Mouse (Mus musculus) heart, postnatal 0 days (tissue): Measurements from ENCODE around the gene Zfp286. TPM values are rescaled to one million over a fixed set of nuclear protein-coding genes. Genes with fewer than 3 reads are reported as not detected.
A peak's percentile ranks its signal among the peaks of the same experiment; 100 is the strongest.

ENCODE experiments used
- ATAC-seq: fragments of 200-750 bp; cut with Nextera tagmentation; 2 replicates; pipeline ENCODE4 v1.8.0; 2017; ENCODE audit warnings: low read depth, moderate number of reproducible peaks, moderate library complexity; ENCODE audit not compliant: insufficient read depth
- DNase-seq: peaks from one replicate; pipeline ENCODE4 v3.0.0-alpha.2; 2016; ENCODE audit warnings: low spot score
- H3K27ac ChIP-seq: fragments of 300-500 bp; sonication (generic); 2 replicates; pipeline ENCODE4 v1.5.1; 2014; ENCODE audit warnings: low read depth, mild to moderate bottlenecking
- H3K27me3 ChIP-seq: fragments of 300-500 bp; sonication (generic); 2 replicates; pipeline ENCODE4 v1.6.1; 2014; ENCODE audit warnings: low read length, mixed read lengths; ENCODE audit not compliant: control insufficient read depth, insufficient read depth
- H3K36me3 ChIP-seq: fragments of 300-500 bp; sonication (generic); replicated peaks from 2 replicates; pipeline ENCODE4 v1.6.1; 2014; ENCODE audit warnings: low read length, mixed read lengths; ENCODE audit not compliant: control insufficient read depth, insufficient read depth
- H3K4me1 ChIP-seq: fragments of 300-500 bp; sonication (generic); 2 replicates; pipeline ENCODE4 v1.6.1; 2014; ENCODE audit warnings: antibody characterized with exemption; ENCODE audit not compliant: control insufficient read depth, insufficient read depth
- H3K4me2 ChIP-seq: fragments of 300-500 bp; sonication (generic); 2 replicates; pipeline ENCODE4 v1.6.1; 2014; ENCODE audit warnings: low read depth, mild to moderate bottlenecking, low read length, moderate library complexity
- H3K4me3 ChIP-seq: fragments of 300-500 bp; sonication (generic); 2 replicates; pipeline ENCODE4 v1.5.1; 2014; ENCODE audit warnings: low read depth, low read length
- H3K9ac ChIP-seq: fragments of 300-500 bp; sonication (generic); replicated peaks from 2 replicates; pipeline ENCODE4 v1.6.1; 2014; ENCODE audit warnings: low read depth, low read length, mixed read lengths
- H3K9me3 ChIP-seq: fragments of 300-500 bp; sonication (generic); replicated peaks from 2 replicates; pipeline ENCODE4 v1.6.1; 2016; ENCODE audit warnings: low read length; ENCODE audit not compliant: control insufficient read depth
- CTCF ChIP-seq: IDR thresholded peaks from 2 replicates; pipeline ENCODE4 v1.5.1; 2016; ENCODE audit warnings: antibody characterized with exemption, control low read depth, low read depth
- EP300 ChIP-seq: IDR thresholded peaks from 2 replicates; pipeline ENCODE4 v1.6.1; 2016; ENCODE audit warnings: antibody characterized with exemption, low read depth
- WGBS: fragments of 180-500 bp; shearing (Covaris S2); extraction: QIAGEN DNeasy Blood & Tissue Kit; methylation state at CpG from one replicate; pipeline ENCODE4 v1.1.7; 2014; 5-methylcytosine and 5-hydroxymethylcytosine counted together
- polyA plus RNA-seq: library from polyadenylated mRNA; unstranded; fragments of >200 nt; fragmentation: Nextera tagmentation; extraction: Ambion mirVana; gene quantifications from 2 replicates; pipeline ENCODE4 v1.2.1, GENCODE M21; 2015
- total RNA-seq: library from RNA; depleted of rRNA; stranded (reverse); fragments of >200 nt; gene quantifications from 2 replicates; pipeline ENCODE4 v1.2.3, GENCODE M21; 2014; ENCODE audit warnings: low replicate concordance

The Zfp286 gene
- total and polyA plus RNA-seq, 2 experiments from 2014 or later = 2.0 to 3.5 TPM

DNA sequence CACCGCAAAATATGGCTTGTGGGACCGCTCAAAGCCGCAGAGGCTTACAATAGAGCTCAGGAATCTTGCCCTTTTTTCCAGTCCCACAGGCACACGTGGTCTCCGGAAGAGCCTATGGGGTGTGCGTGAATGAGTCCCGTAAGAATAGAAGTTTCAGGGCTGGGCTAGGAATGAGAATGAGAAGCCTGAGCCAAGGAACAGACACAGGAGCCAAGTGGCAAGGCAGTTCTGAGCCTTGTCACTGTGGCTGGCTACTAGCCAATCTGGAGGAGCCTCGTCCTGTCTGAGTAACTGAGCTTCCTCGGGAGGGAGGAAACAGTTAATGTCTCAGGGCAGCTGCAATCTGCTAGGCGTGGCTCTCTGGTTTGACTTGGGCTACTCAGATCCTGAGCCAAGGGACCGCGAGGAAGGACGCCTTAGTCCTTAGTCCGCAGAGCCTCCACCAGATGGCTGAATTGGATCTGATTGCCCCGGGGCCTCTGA lies 30.8 kb upstream of the Zfp286 start, which contains the start of gene Trim16:
Gene Trim16 (plus strand): TSS at position 173 of the 483 bp plus-strand sequence.
- Histone ChIP-seq H3K4me2 (peak within 1 kb of the TSS; percentile 68), H3K4me1 (peaks cover 14% of the 10 kb centered on the region; the same call in 1 of the 2 replicates), H3K36me3 (no peaks in the 10 kb centered on the region), H3K27ac (peak within 1 kb of the TSS; percentile 71), H3K9ac (peak within 1 kb of the TSS; percentile 53), H3K9me3 (no peaks in the 10 kb centered on the region), H3K27me3 (no peaks in the 10 kb centered on the region), H3K4me3 (peak within 1 kb of the TSS; percentile 52)
- 4% methylated on average over 15 of the region's 15 CpGs for WGBS
- DNase-seq (peak; percentile 73), ATAC-seq (peak; percentile 87)
- TF ChIP-seq EP300 = peak; percentile 43; the same call in 1 of the 2 replicates
- TF ChIP-seq CTCF = no peak

DNA sequence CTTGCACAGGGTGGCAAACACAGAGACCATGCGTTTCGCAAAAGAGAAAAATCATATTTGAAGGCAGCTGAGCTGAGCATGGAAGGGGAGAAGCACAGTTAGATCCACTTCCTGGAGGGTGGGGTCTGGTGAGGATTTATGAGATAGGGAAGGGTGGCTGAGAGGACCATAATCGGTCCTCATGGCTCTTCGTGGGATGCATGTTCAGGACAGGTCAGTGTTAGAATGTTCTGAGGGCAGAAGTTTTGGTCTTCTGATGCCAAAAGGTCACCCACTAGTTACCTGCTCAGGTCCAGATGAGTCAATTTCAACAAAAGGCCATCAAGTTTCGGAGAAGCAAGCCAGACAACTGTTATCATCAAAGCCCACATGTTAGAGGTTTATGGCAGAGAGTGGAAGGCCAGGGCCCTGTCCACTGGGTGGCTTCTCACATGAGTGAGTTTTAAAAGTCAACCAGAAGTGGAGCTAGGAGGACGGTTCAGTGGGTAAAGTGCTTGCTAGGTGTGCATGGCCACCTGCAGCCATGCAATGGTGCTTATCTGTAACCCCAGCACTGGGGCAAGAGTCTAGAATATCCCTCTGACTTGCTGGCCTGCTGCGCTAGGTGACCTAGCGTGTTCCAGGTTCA lies 29.9 kb upstream of the Zfp286 start:
- peaks cover 14% of the 10 kb centered on the region; the same call in 1 of the 2 replicates for H3K4me1 ChIP-seq
- DNase-seq = no peak
- no peak overlapping the region for H3K4me3 ChIP-seq
- no peak overlapping the region for H3K9ac ChIP-seq
- H3K9me3 ChIP-seq = no peaks in the 10 kb centered on the region
- H3K4me2 ChIP-seq = no peak overlapping the region
- no peak for ATAC-seq
- H3K36me3 ChIP-seq = no peaks in the 10 kb centered on the region
- 86% methylated on average over 8 of the region's 8 CpGs for WGBS
- H3K27ac ChIP-seq = no peak overlapping the region
- TF ChIP-seq EP300 = no peak
- no peak for TF ChIP-seq CTCF
- no peaks in the 10 kb centered on the region for H3K27me3 ChIP-seq

DNA sequence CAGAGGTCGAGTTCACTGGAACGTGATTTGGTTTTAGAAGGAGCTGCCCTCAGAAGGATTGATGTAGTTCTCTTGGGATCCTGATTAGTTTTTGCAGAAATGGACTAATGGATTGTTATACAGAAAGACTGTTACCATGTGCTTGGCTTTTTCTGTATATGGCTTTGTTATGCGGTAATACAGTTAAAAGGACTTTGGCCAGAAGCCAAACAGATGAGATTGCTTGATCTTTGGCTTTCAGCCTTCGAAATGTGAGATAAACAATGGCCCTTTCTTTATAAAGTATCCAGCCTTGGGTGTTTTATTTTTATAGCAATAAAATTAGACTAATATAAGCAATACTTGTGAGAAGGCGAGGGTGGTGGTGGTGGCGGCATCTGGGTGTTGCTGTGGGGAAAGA lies 27.3 kb upstream of the Zfp286 start:
- H3K9ac ChIP-seq = no peak overlapping the region
- no peak overlapping the region for H3K27ac ChIP-seq
- H3K36me3 ChIP-seq = no peaks in the 10 kb centered on the region
- H3K9me3 ChIP-seq = no peaks in the 10 kb centered on the region
- no peaks in the 10 kb centered on the region for H3K27me3 ChIP-seq
- no peak for TF ChIP-seq EP300
- TF ChIP-seq CTCF = no peak
- no peak overlapping the region for H3K4me3 ChIP-seq
- DNase-seq = no peak
- H3K4me1 ChIP-seq = peaks cover 14% of the 10 kb centered on the region; the same call in 1 of the 2 replicates
- 47% methylated on average over 6 of the region's 6 CpGs for WGBS
- ATAC-seq = no peak
- no peak overlapping the region for H3K4me2 ChIP-seq

DNA sequence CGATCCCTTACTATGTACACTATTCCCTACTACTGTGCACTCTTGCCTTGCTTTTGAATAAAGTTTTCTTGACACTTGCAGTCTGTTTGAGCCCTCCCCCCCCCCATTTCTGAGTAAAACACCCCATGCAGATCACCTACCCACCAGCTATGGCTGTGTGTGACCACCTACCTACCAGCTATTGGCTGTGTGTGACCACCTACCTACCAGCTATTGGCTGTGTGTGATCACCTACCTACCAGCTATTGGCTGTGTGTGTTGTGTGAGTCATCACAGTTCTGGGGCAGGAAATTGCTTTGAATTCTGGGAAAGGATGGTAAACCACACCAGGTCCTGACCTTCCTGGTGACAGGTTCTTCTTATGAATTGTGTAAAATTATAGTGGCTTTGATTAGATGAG lies 26.2 kb upstream of the Zfp286 start:
- TF ChIP-seq CTCF (no peak), EP300 (no peak)
- H3K4me3 ChIP-seq = no peak overlapping the region
- H3K9ac ChIP-seq = no peak overlapping the region
- no peak overlapping the region for H3K27ac ChIP-seq
- no peaks in the 10 kb centered on the region for H3K9me3 ChIP-seq
- no peaks in the 10 kb centered on the region for H3K27me3 ChIP-seq
- WGBS = 80% methylated on average over 1 of the region's 1 CpGs
- no peaks in the 10 kb centered on the region for H3K36me3 ChIP-seq
- DNase-seq = no peak
- ATAC-seq = no peak
- H3K4me2 ChIP-seq = no peak overlapping the region
- peaks cover 6% of the 10 kb centered on the region; the same call in 1 of the 2 replicates for H3K4me1 ChIP-seq

DNA sequence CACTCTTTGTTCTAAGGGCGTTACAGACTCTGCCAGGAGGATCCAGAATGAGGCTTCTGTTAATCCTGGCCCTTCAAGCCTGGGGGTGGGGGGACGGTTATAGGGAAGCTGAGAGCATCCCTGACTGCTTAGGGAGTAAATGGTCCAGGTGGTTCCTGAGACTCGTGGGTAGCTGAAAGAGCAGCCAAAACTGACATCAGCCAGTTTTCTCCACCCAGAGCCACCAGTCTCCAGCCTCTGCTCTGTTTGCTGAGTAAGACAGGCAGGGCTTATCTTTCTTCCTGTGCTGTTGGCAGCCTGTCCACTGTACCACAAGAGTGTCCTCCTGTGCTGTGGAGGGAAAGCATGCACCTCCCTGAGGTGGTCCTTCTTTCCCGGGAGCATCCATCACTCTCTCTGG lies 25.4 kb upstream of the Zfp286 start:
- ATAC-seq = no peak
- no peaks in the 10 kb centered on the region for H3K9me3 ChIP-seq
- no peak for DNase-seq
- H3K4me1 ChIP-seq = peaks cover 4% of the 10 kb centered on the region; the same call in 1 of the 2 replicates
- H3K4me2 ChIP-seq = no peak overlapping the region
- WGBS = 35% methylated on average over 4 of the region's 4 CpGs
- TF ChIP-seq CTCF = no peak
- no peak for TF ChIP-seq EP300
- no peak overlapping the region for H3K27ac ChIP-seq
- H3K27me3 ChIP-seq = no peaks in the 10 kb centered on the region
- no peak overlapping the region for H3K9ac ChIP-seq
- H3K4me3 ChIP-seq = no peak overlapping the region
- no peaks in the 10 kb centered on the region for H3K36me3 ChIP-seq
